Mouse (Mus musculus): ENCODE measurements around the gene Rnf185.

DNA sequence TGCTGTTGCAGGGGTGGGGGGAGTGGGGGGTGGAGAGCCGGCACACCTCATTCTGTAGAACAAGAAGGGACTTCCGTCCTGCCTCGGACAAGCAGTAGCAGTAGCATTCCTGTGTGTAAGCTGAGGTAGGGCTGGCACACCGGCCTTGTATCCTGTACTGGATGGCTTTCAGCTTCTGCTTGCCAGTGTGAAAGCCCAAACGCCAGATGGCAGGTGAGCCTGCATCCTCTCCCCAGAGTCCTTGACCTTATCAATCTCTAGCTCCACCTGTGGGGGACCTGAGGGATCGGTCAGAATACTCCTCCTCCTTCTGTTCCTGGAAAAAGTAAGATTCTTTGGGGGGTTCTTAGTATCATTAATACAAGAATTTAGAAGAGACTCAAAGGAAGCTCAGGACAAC is 1.3 kb upstream of the Rnf185 start:
- TF ChIP-seq CTCF (conservative IDR thresholded peaks at IDR 0.05; ENCODE audit: low read length) (peak; percentile 36), POU5F1 (IDR thresholded peaks at IDR 0.05; ENCODE audit: borderline replicate concordance, low read length) (no peak), NANOG (IDR thresholded peaks at IDR 0.05; ENCODE audit: borderline replicate concordance, low read length) (no peak)

Measured in E14TG2a.4 (cell line).